Mouse (Mus musculus): ENCODE measurements around the gene Abtb2. TPM values are rescaled to one million over a fixed set of nuclear protein-coding genes. Genes with fewer than 3 reads are reported as not detected.
A peak's percentile ranks its signal among the peaks of the same experiment; 100 is the strongest.

Abtb2 gene
- total RNA-seq, 4 experiments from 2014 or later, result 8.8 to 10.6 (median 10.1) TPM

- DNase-seq (ENCODE audit: low spot score in 2 of 2), result no peak
Observed at GRCm38 (mm10) chr2:103659648-103660556, 93.8 kb downstream of the Abtb2 start.

DNA sequence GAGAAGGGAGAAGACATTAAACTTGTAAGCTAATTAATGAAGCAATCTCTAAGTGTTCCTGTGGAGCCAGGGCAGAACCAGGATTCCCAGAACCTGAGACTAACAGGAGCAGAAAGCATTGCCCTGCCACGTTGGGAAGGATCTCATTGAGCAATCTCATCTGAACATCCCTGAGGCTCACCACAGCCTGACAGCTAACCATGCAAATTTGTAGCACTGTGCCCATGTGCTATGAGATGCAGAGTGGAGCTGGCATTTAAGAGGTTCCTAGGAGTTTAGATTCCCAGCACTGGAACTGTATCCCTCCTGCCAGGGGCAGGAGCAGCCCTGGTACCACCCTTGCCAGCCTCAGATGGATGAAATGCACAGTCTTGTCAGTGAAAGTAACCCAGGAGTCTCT, 95.6 kb downstream of the Abtb2 start:
- no peak for DNase-seq (ENCODE audit: low spot score in 2 of 2)

DNA sequence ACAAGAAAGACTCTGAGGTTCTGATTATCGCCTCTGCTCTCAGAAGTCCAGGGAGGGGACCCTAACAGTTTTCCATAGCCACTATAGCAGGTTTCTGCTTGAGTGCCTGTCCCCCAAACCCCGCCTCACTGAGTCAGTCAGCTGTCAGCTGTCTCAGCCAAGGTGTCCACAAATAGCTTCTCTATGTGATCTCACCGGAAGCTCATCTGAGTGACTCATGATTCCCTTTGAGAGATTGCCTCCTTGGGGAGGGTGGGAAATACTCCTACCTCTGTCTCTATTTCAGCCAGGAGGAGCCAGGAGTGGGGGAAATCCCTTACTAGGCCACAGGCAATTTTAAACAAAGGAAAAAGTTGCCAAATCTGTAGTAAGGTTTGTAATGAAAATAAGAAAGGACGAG, 96.0 kb downstream of the Abtb2 start:
- DNase-seq (ENCODE audit: low spot score in 2 of 2), result peak in 1 of 2 experiments; percentile 37

GRCm38 (mm10) chr2:103664341-103664740, 98.2 kb downstream of the Abtb2 start:
- DNase-seq (ENCODE audit: low spot score in 2 of 2), result no peak

DNA sequence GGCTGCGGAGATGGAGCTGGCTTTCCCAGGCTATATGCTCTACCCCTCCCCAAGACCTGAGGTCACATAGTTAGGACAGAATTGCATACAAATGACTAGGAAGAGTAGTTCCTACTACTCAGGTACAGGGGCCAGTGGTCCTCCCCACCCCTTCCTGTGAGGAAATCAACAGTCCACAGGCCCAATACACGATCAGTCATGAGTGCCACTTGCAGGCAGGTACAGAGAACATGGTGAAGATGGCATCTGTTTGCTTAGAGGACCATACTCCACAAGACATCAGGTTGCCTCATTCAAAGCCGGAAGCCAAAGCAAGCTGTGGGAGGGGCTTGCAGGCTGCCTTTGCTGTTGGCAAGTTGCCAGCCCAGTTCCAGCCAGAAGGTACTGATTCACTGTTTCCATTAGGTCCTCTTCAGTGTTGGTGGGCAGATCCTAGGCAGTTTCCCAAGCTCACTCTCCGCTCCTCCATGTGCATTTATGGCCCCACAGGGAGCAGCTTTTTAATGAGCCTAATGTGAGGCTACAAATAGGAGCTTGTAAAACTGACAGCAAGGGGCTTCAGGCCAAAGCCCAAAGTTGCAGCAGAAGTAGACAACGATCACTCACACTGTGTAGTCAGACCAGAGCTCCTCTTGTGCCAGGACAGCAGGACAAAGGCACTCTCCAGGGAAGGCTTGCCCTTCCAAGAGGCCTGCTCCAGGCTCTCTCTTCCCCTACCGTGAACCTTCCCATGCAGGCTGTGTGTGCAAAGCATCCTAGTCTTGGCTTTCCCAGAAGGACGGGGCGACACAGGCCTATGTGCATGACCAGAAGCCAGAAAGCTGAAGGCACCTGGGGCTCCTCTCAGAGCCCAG, 102.1 kb downstream of the Abtb2 start:
- peak; percentile 64 to 66 for DNase-seq (ENCODE audit: low spot score in 2 of 2)

- no peak for DNase-seq (ENCODE audit: low spot score in 2 of 2)
Observed at GRCm38 (mm10) chr2:103668939-103669338, 102.8 kb downstream of the Abtb2 start.

DNA sequence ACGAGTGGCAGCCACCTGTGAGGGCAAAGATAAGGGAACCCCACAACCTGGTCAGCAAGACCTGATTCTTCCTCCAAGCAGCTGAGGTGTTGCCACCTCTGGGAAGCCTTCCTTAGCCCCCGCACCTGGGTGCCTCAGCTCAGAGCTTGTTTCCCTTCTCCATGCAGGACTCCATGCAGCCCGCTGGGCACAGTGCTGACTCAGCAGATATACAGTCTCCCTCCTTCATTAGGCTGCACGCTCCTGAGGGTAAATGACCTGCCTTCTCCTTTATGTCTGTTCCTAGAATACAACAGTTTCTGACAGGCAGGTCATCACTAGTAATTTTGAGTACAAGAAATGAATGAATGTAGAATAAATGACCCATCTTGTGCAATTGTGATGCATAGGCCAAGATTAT, 103.5 kb downstream of the Abtb2 start:
- no peak for DNase-seq (ENCODE audit: low spot score in 2 of 2)

DNA sequence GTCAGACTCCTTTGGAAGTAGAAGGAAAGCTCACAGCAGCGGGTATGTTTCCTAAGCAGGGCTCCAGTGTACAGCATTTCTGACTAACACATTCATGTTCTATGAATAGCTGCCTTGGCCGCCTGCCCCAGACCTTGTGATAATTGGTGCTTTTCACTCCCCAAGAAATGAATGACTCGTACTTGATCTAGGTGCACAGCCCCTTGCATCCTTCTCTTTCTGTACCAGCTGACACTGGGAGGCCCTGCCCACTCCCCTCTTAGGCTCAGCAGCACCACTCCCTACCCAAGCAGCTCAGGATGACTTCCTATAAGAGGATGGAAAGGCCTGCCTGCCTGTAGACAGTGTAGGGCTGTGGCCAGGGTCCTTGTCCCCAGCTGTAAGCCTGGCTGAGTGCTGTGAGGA, 104.2 kb downstream of the Abtb2 start:
- peak; percentile 74 to 76 for DNase-seq (ENCODE audit: low spot score in 2 of 2)

DNA sequence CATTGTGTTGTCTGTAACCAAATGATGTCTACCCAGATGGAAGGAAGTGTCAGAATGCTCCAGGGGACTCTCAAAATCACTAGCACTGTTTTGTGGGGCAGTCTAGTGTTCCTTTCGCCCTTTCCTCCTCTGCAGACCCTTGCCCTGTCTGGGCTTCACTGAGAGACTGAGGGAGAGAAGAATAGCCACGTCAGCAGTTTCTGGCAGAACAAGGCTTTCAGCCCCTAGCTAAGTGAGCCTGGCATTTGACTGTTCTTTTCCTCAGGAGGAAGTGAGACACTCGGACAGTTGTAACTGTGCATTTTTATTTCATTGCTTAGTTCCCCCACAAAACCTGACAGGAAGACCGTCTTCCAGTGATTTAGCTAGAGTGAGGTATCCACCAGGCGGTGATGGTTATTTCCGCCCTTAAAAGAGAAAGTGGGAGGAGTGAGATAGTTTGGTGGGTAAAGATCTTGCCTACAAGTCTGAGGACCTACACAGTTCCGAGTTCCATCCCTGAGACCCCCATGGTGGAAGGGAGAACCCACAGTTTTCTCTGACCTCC, 106.5 kb downstream of the Abtb2 start:
- no peak for DNase-seq (ENCODE audit: low spot score in 2 of 2)

DNA sequence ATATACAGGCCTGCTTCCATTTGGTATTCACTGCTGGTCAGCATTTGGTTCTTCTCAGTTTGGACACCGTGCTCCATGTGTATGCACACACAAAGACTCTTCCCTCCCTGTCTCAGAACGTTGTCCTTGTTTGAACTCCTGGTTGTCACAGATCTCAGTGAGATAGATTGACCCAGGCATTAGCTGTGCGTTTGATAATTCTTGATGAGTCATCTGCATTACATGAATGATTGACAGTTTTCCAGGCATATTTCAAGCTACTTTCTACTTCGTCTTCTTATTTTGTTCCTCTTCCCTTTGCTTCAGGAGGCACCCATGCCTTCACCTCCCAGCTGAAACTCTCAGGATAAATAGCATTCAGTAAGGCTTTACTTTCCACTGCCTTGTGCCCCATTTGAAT, 107.5 kb downstream of the Abtb2 start:
- no peak for DNase-seq (ENCODE audit: low spot score in 2 of 2)

- no peak for DNase-seq (ENCODE audit: low spot score in 2 of 2)
Observed at GRCm38 (mm10) chr2:103675391-103675790, 109.3 kb downstream of the Abtb2 start.

- DNase-seq (ENCODE audit: low spot score in 2 of 2), result no peak
Observed at GRCm38 (mm10) chr2:103676808-103677207, 110.7 kb downstream of the Abtb2 start.

GRCm38 (mm10) chr2:103677614-103678369, 111.7 kb downstream of the Abtb2 start:
- DNase-seq (ENCODE audit: low spot score in 2 of 2), result no peak

DNA sequence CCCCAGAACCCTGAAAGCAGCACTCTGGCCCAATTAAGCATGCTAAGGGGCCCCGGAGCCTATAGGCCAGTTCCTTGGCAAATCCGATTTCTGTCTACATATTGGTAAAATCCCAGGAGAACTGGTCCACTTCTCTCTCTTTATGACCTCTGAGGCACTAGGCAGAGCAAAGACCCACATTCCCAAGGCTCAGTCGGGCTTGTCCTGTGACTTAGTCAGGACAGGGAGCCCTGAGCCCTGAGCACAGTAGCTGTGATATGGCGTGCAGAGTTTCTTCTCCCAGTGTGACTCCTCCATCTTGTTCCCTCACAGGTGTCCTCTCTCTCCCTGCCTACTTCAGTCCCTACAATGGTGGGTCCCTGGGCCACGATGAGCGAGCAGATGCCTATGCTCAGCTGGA, 112.3 kb downstream of the Abtb2 start:
- DNase-seq (ENCODE audit: low spot score in 2 of 2), result no peak

GRCm38 (mm10) chr2:103680364-103681110, 114.4 kb downstream of the Abtb2 start:
- no peak for DNase-seq (ENCODE audit: low spot score in 2 of 2)

DNA sequence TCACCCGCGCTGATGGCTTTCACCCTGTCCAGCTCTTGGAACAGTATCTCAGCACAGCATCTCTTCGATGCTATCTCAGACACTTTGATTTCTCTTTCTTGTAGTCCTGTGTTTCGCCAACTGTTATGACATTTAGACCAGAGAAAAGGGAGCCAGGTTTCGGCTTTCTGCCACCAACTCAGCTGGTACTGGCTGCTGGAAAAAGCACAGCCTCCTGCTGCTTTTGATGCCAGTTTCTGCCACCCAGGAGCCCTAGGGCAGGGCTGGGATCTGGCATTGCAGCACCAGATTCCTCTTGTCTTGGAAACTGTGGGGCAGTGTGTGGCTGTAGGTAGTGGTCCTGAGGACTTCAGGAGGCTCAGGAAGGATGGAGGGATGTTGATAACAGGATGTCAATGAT, 115.0 kb downstream of the Abtb2 start:
- no peak for DNase-seq (ENCODE audit: low spot score in 2 of 2)

DNA sequence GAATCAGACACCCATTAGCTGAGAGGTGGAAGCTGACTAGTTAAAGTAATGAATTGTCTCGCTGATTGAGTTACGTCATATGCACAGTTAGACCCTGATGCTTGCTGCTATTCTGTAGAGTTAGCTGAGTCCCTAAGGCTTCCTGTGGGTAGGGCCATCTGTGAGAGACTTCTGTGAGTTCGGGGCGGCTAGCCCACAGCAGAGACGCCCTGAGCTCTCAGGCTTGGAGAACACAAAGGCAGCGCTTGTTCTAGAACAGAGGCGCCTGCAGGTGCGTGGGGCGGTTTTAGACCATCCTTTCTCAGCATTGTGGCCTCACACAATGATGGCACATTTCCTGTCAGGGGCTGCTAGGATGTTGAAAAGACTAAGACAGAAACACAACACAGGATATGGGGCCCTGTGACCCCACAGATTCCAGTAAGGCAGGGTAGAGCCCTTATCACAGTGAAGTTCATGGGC, 116.2 kb downstream of the Abtb2 start:
- peak in 1 of 2 experiments; percentile 30 for DNase-seq (ENCODE audit: low spot score in 2 of 2)

GRCm38 (mm10) chr2:103682927-103683442, 116.9 kb downstream of the Abtb2 start:
- DNase-seq (ENCODE audit: low spot score in 2 of 2), result peak in 1 of 2 experiments; percentile 19

DNA sequence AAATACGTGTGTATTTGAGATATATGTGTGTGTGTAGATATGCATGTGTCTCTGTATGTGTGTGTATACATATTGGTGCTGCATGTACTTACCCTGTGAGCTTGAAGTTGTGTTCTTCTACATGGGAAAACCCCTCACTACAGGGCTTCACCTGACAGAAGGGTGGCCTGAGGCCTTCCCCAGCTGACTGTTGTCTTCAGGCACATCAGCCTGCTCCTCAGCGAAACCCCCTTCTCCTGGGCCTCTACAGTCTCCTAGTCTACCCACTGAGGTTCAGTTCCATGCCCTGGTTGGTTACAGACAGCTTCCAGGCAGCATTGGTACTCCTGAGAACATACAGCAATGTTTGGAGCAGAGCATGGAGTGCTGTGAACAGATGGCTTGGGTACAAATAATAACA, 118.3 kb downstream of the Abtb2 start:
- no peak for DNase-seq (ENCODE audit: low spot score in 2 of 2)

DNA sequence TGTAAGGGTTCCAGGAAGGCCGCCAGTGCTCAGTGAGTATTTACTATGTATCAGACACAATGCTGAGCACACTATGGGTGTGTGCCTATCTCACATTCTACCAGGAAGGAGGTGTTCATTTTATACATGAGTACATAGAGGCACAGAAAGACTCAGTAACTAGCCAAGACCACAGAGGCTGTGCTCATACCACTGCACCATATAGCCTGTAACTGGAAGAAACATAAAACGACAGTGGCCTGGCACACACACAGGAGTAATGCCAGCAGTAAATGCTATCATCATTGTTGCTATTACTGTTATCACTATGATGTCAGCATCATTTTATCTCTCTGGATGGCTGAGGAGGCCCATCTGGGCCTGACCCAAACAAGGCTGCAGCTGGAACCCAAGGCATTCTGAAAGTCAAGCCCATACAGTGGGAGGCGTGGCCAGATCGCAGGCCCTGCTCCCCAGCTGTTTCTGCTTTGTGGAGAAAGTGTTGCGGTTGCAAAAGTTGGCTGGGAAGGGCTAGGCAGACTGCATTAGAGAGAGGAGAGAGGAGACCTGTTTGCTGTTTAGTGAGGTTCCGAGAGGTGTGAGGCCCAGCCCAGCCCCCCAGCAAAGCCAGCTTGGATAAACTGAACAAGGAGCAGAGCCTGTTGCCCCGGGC, 118.9 kb downstream of the Abtb2 start:
- DNase-seq (ENCODE audit: low spot score in 2 of 2), result no peak

Measured in layer of hippocampus, adult 8-10 months (tissue).